Mouse (Mus musculus): ENCODE measurements around the gene Irx4.

Irx4 gene

GRCm38 (mm10) chr13:73269891-73270290 is 9.6 kb downstream of the Irx4 start:
- in situ Hi-C loops (cut with MseI, MboI) = no loop called here

- in situ Hi-C loops (cut with MseI, MboI) = no loop called here
Observed at GRCm38 (mm10) chr13:73270451-73271081, 10.3 kb downstream of the Irx4 start.

GRCm38 (mm10) chr13:73271336-73272242 is 11.3 kb downstream of the Irx4 start:
- in situ Hi-C loops (cut with MseI, MboI) = no loop called here

- in situ Hi-C loops (cut with MseI, MboI) = no loop called here
Observed at GRCm38 (mm10) chr13:73272794-73273282, 12.6 kb downstream of the Irx4 start.

GRCm38 (mm10) chr13:73273536-73273935 is 13.3 kb downstream of the Irx4 start:
- in situ Hi-C loops (cut with MseI, MboI) = no loop called here

GRCm38 (mm10) chr13:73277361-73277760 is 17.1 kb downstream of the Irx4 start:
- in situ Hi-C loops (cut with MseI, MboI) = no loop called here

- in situ Hi-C loops (cut with MseI, MboI) = no loop called here
Observed at GRCm38 (mm10) chr13:73277797-73278196, 17.5 kb downstream of the Irx4 start.

GRCm38 (mm10) chr13:73279196-73279595 is 18.9 kb downstream of the Irx4 start:
- in situ Hi-C loops (cut with MseI, MboI) = no loop called here

- in situ Hi-C loops (cut with MseI, MboI) = no loop called here
Observed at GRCm38 (mm10) chr13:73282407-73282806, 22.1 kb downstream of the Irx4 start.

- in situ Hi-C loops (cut with MseI, MboI) = no loop called here
Observed at GRCm38 (mm10) chr13:73283534-73283933, 23.3 kb downstream of the Irx4 start.

- in situ Hi-C loops (cut with MseI, MboI) = no loop called here
Observed at GRCm38 (mm10) chr13:73290206-73290605, 29.9 kb downstream of the Irx4 start.

- in situ Hi-C loops (cut with MseI, MboI) = no loop called here
Observed at GRCm38 (mm10) chr13:73291102-73291501, 30.8 kb downstream of the Irx4 start.

- in situ Hi-C loops (cut with MseI, MboI) = no loop called here
Observed at GRCm38 (mm10) chr13:73298717-73299116, 38.4 kb downstream of the Irx4 start.

GRCm38 (mm10) chr13:73299322-73299721 is 39.0 kb downstream of the Irx4 start:
- in situ Hi-C loops (cut with MseI, MboI) = no loop called here

GRCm38 (mm10) chr13:73304729-73305128 is 44.5 kb downstream of the Irx4 start:
- in situ Hi-C loops (cut with MseI, MboI) = loop anchor here (5.0 to 10.0 kb wide), 2 partner anchors 52 to 210 kb away; no protein-coding TSS in a partner anchor

- in situ Hi-C loops (cut with MseI, MboI) = loop anchor here (5.0 to 10.0 kb wide), 2 partner anchors 53 to 211 kb away; no protein-coding TSS in a partner anchor
Observed at GRCm38 (mm10) chr13:73305398-73306084, 45.3 kb downstream of the Irx4 start.

- in situ Hi-C loops (cut with MseI, MboI) = loop anchor here (5.0 to 10.0 kb wide), 2 partner anchors 54 to 211 kb away; no protein-coding TSS in a partner anchor
Observed at GRCm38 (mm10) chr13:73306085-73306410, 45.8 kb downstream of the Irx4 start.

- in situ Hi-C loops (cut with MseI, MboI) = loop anchor here (5.0 to 10.0 kb wide), 2 partner anchors 54 to 212 kb away; no protein-coding TSS in a partner anchor
Observed at GRCm38 (mm10) chr13:73306430-73306829, 46.2 kb downstream of the Irx4 start.

GRCm38 (mm10) chr13:73310183-73310929 is 50.1 kb downstream of the Irx4 start:
- in situ Hi-C loops (cut with MseI, MboI) = loop anchor here (5.0 to 10.0 kb wide), 3 partner anchors 58 to 226 kb away; no protein-coding TSS in a partner anchor

All from mouse trophoblast stem cell (cell line).